Mouse (Mus musculus) stomach, embryonic 16.5 days (tissue): ENCODE results near the gene Tagap1. TPM values are rescaled to one million over a fixed set of nuclear protein-coding genes. Genes with fewer than 3 reads are reported as not detected.

Source experiments
- polyA plus RNA-seq: library from polyadenylated mRNA; unstranded; fragments of >200 nt; fragmentation: Nextera tagmentation; extraction: Ambion mirVana; gene quantifications from 2 replicates; pipeline ENCODE4 v1.2.1, GENCODE M21; 2015

Tagap1 gene
- polyA plus RNA-seq, 1 experiment from 2014 or later = 37.6 TPM

Other genes starting within 250 kb of the Tagap1 start
- gene Ezr, start 178.4 kb downstream of the Tagap1 start, polyA plus RNA-seq = 266 and 335 TPM in 2 replicates
- gene Rsph3b, start 12.5 kb downstream of the Tagap1 start, polyA plus RNA-seq = 43.5 and 51.8 TPM in 2 replicates
- 245 and 270 TPM in 2 replicates for gene Rnaset2b, start 9.5 kb upstream of the Tagap1 start, polyA plus RNA-seq
- gene Gm49721, start 17.7 kb upstream of the Tagap1 start, polyA plus RNA-seq = 0.37 TPM in 1 of 2 replicates, not detected in the other
- gene Gm1604a, start 64.4 kb upstream of the Tagap1 start, polyA plus RNA-seq = not detected in 2 replicates
- gene Rps6ka2, start 209.0 kb upstream of the Tagap1 start, polyA plus RNA-seq = 7.2 and 7.8 TPM in 2 replicates